Mouse (Mus musculus): ENCODE results near the gene Tmem170b. TPM values are rescaled to one million over a fixed set of nuclear protein-coding genes. Genes with fewer than 3 reads are reported as not detected.
A peak's percentile ranks its signal among the peaks of the same experiment; 100 is the strongest.

Gene Tmem170b
- polyA plus RNA-seq, 1 experiment from 2014 or later = 14.5 TPM

GRCm38 (mm10) chr13:41584896-41585295, 20.8 kb upstream of the Tmem170b start:
- WGBS = 91% methylated on average over 4 of the region's 4 CpGs
- H3K36me3 ChIP-seq = no peaks in the 10 kb centered on the region
- H3K27ac ChIP-seq = no peak overlapping the region
- no peaks in the 10 kb centered on the region for H3K4me1 ChIP-seq (replicated peaks)
- H3K27me3 ChIP-seq (ENCODE audit: insufficient read depth, poor library complexity, severe bottlenecking) = no peaks in the 10 kb centered on the region
- no peak overlapping the region for H3K4me3 ChIP-seq
- DNase-seq (ENCODE audit: low spot score) = no peak
- no peaks in the 10 kb centered on the region for H3K9me3 ChIP-seq

GRCm38 (mm10) chr13:41596678-41597077, 9.0 kb upstream of the Tmem170b start:
- Histone ChIP-seq H3K4me1 (replicated peaks) (no peaks in the 10 kb centered on the region), H3K27me3 (ENCODE audit: insufficient read depth, poor library complexity, severe bottlenecking) (no peaks in the 10 kb centered on the region), H3K4me3 (no peak overlapping the region), H3K9me3 (no peaks in the 10 kb centered on the region), H3K27ac (no peak overlapping the region), H3K36me3 (no peaks in the 10 kb centered on the region)
- DNase-seq (ENCODE audit: low spot score) = no peak
- WGBS = 76% methylated on average over 2 of the region's 2 CpGs

GRCm38 (mm10) chr13:41599977-41600376, 5.7 kb upstream of the Tmem170b start:
- peaks cover 6% of the 10 kb centered on the region; the same call in 1 of the 2 replicates for H3K27me3 ChIP-seq (ENCODE audit: insufficient read depth, poor library complexity, severe bottlenecking)
- H3K4me3 ChIP-seq = no peak overlapping the region
- H3K9me3 ChIP-seq = no peaks in the 10 kb centered on the region
- peaks cover 3% of the 10 kb centered on the region; the same call in 1 of the 2 replicates for H3K4me1 ChIP-seq (replicated peaks)
- DNase-seq (ENCODE audit: low spot score) = no peak
- H3K36me3 ChIP-seq = no peaks in the 10 kb centered on the region
- H3K27ac ChIP-seq = no peak overlapping the region
- 86% methylated on average over 4 of the region's 4 CpGs for WGBS

- DNase-seq (ENCODE audit: low spot score) = no peak
- Histone ChIP-seq H3K9me3 (no peaks in the 10 kb centered on the region), H3K27ac (no peak overlapping the region), H3K4me1 (replicated peaks) (peaks cover 3% of the 10 kb centered on the region; the same call in 1 of the 2 replicates), H3K36me3 (no peaks in the 10 kb centered on the region), H3K4me3 (no peak overlapping the region), H3K27me3 (ENCODE audit: insufficient read depth, poor library complexity, severe bottlenecking) (peaks cover 6% of the 10 kb centered on the region; the same call in 1 of the 2 replicates)
- WGBS = 82% methylated on average over 3 of the region's 3 CpGs
These were observed 4.7 kb upstream of the Tmem170b start for GRCm38 (mm10) chr13:41601056-41601455.

- Histone ChIP-seq H3K4me3 (no peak overlapping the region), H3K9me3 (no peaks in the 10 kb centered on the region), H3K4me1 (replicated peaks) (peaks cover 18% of the 10 kb centered on the region), H3K36me3 (no peaks in the 10 kb centered on the region), H3K27ac (no peak overlapping the region), H3K27me3 (ENCODE audit: insufficient read depth, poor library complexity, severe bottlenecking) (peaks cover 6% of the 10 kb centered on the region; the same call in 1 of the 2 replicates)
- 78% methylated on average over 5 of the region's 5 CpGs for WGBS
- DNase-seq (ENCODE audit: low spot score) = no peak
These were observed 1.7 kb upstream of the Tmem170b start for GRCm38 (mm10) chr13:41603921-41604466.

GRCm38 (mm10) chr13:41606081-41607000, 634 bp downstream of the Tmem170b start:
- WGBS = 3% methylated on average over 67 of the region's 67 CpGs
- Histone ChIP-seq H3K4me1 (replicated peaks) (peaks cover 18% of the 10 kb centered on the region), H3K27me3 (ENCODE audit: insufficient read depth, poor library complexity, severe bottlenecking) (peaks cover 6% of the 10 kb centered on the region; the same call in 1 of the 2 replicates), H3K36me3 (no peaks in the 10 kb centered on the region), H3K9me3 (no peaks in the 10 kb centered on the region), H3K27ac (peak overlapping the region; percentile 97), H3K4me3 (peak overlapping the region; percentile 93)
- peak; percentile 53 for DNase-seq (ENCODE audit: low spot score)

GRCm38 (mm10) chr13:41607589-41607988, 1.9 kb downstream of the Tmem170b start:
- Histone ChIP-seq H3K4me3 (peak overlapping the region; percentile 5; the same call in 1 of the 2 replicates), H3K27ac (no peak overlapping the region), H3K9me3 (no peaks in the 10 kb centered on the region), H3K4me1 (replicated peaks) (peaks cover 19% of the 10 kb centered on the region), H3K36me3 (no peaks in the 10 kb centered on the region), H3K27me3 (ENCODE audit: insufficient read depth, poor library complexity, severe bottlenecking) (peaks cover 6% of the 10 kb centered on the region; the same call in 1 of the 2 replicates)
- no peak for DNase-seq (ENCODE audit: low spot score)
- 88% methylated on average over 3 of the region's 3 CpGs for WGBS

GRCm38 (mm10) chr13:41608559-41608958, 2.9 kb downstream of the Tmem170b start:
- Histone ChIP-seq H3K4me3 (no peak overlapping the region), H3K4me1 (replicated peaks) (peaks cover 19% of the 10 kb centered on the region), H3K27me3 (ENCODE audit: insufficient read depth, poor library complexity, severe bottlenecking) (peaks cover 5% of the 10 kb centered on the region; the same call in 1 of the 2 replicates), H3K9me3 (no peaks in the 10 kb centered on the region), H3K36me3 (no peaks in the 10 kb centered on the region), H3K27ac (no peak overlapping the region)
- 64% methylated on average over 2 of the region's 2 CpGs for WGBS
- no peak for DNase-seq (ENCODE audit: low spot score)

- H3K4me1 ChIP-seq (replicated peaks) = peaks cover 30% of the 10 kb centered on the region
- WGBS = 95% methylated on average over 1 of the region's 1 CpGs
- H3K9me3 ChIP-seq = no peaks in the 10 kb centered on the region
- H3K27ac ChIP-seq = no peak overlapping the region
- no peaks in the 10 kb centered on the region for H3K27me3 ChIP-seq (ENCODE audit: insufficient read depth, poor library complexity, severe bottlenecking)
- no peak overlapping the region for H3K4me3 ChIP-seq
- no peaks in the 10 kb centered on the region for H3K36me3 ChIP-seq
- DNase-seq (ENCODE audit: low spot score) = no peak
These were observed 5.3 kb downstream of the Tmem170b start for GRCm38 (mm10) chr13:41611046-41611445.

- Histone ChIP-seq H3K4me3 (no peak overlapping the region), H3K27ac (no peak overlapping the region), H3K27me3 (ENCODE audit: insufficient read depth, poor library complexity, severe bottlenecking) (no peaks in the 10 kb centered on the region), H3K9me3 (no peaks in the 10 kb centered on the region), H3K36me3 (no peaks in the 10 kb centered on the region), H3K4me1 (replicated peaks) (peaks cover 16% of the 10 kb centered on the region)
- no peak for DNase-seq (ENCODE audit: low spot score)
- 83% methylated on average over 2 of the region's 2 CpGs for WGBS
These were observed 8.8 kb downstream of the Tmem170b start for GRCm38 (mm10) chr13:41614539-41614938.

GRCm38 (mm10) chr13:41614982-41615381, 9.3 kb downstream of the Tmem170b start:
- Histone ChIP-seq H3K27me3 (ENCODE audit: insufficient read depth, poor library complexity, severe bottlenecking) (no peaks in the 10 kb centered on the region), H3K4me3 (no peak overlapping the region), H3K4me1 (replicated peaks) (peaks cover 16% of the 10 kb centered on the region), H3K36me3 (no peaks in the 10 kb centered on the region), H3K9me3 (no peaks in the 10 kb centered on the region), H3K27ac (peak overlapping the region; percentile 19; the same call in 1 of the 2 replicates)
- no peak for DNase-seq (ENCODE audit: low spot score)
- WGBS = 28% methylated on average over 5 of the region's 5 CpGs

GRCm38 (mm10) chr13:41619470-41619869, 13.8 kb downstream of the Tmem170b start:
- H3K27me3 ChIP-seq (ENCODE audit: insufficient read depth, poor library complexity, severe bottlenecking) = no peaks in the 10 kb centered on the region
- H3K4me3 ChIP-seq = no peak overlapping the region
- no peak overlapping the region for H3K27ac ChIP-seq
- H3K4me1 ChIP-seq (replicated peaks) = peaks cover 9% of the 10 kb centered on the region
- H3K36me3 ChIP-seq = no peaks in the 10 kb centered on the region
- no peaks in the 10 kb centered on the region for H3K9me3 ChIP-seq
- WGBS = 94% methylated on average over 4 of the region's 4 CpGs
- no peak for DNase-seq (ENCODE audit: low spot score)

- no peak overlapping the region for H3K4me3 ChIP-seq
- H3K36me3 ChIP-seq = no peaks in the 10 kb centered on the region
- no peak for DNase-seq (ENCODE audit: low spot score)
- peaks cover 3% of the 10 kb centered on the region for H3K4me1 ChIP-seq (replicated peaks)
- H3K27me3 ChIP-seq (ENCODE audit: insufficient read depth, poor library complexity, severe bottlenecking) = no peaks in the 10 kb centered on the region
- WGBS = 89% methylated on average over 4 of the region's 4 CpGs
- H3K9me3 ChIP-seq = no peaks in the 10 kb centered on the region
- no peak overlapping the region for H3K27ac ChIP-seq
These were observed 14.4 kb downstream of the Tmem170b start for GRCm38 (mm10) chr13:41620132-41620531.
